Mouse (Mus musculus): ENCODE data around the gene Pdhx.

Gene Pdhx

GRCm38 (mm10) chr2:102989446-102989845 is 83.9 kb downstream of the Pdhx start:
- DNase-seq (ENCODE audit: low spot score): no peak

DNA sequence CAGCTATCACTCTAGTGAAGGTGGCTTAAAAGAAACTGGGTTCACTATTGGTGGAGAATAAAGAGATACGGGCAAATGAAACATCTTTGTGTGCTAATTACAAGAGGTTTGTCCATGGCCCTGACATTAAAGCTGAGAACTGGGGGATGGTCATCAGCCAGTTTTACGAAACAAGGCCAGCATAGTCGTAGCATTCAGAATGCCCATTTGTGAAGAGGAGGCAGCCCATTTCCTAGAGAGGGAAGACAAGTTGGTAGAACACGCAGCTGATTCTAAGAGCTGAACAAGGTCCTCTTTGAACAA is 85.7 kb downstream of the Pdhx start:
- no peak for DNase-seq (ENCODE audit: low spot score)

- no peak for DNase-seq (ENCODE audit: low spot score)
These were observed 86.2 kb downstream of the Pdhx start for GRCm38 (mm10) chr2:102986964-102987707.

DNA sequence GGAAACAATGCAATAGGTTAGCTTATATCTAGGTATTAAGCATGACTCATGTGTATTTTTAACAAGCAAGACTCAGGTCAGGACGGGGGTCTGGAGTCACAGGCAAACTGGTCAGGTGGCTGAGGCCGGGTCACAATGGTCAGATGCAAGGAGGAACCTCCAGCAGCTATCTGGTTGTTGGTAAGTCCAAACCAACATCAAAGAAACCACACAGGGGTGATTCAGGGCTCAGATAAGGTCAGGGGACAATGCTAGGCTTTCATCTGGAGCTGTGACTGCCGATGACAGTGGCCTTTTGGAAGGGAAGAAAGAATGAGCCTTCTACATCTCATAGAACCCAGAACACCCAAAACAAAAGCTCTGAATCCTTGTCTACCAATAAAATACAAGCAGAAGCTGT is 86.9 kb downstream of the Pdhx start:
- DNase-seq (ENCODE audit: low spot score): no peak

DNA sequence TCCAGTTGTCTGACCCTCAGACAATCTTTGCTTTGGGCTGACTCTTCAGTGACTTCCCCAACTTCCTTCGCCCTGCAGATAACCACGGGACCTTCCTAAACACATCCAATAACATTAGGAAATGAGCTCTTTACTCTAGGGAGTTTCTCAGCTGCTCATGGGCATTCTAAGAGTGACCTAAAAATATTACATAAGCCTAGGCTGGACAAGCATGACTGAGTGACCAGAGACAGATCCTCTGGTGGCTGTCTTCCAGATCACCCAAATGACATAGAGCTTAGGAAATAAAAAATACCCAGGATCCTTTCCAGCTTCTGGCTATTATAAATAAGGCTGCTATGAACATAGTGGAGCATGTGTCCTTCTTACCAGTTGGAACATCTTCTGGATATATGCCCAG is 90.5 kb downstream of the Pdhx start:
- no peak for DNase-seq (ENCODE audit: low spot score)

- no peak for DNase-seq (ENCODE audit: low spot score)
These were observed 91.6 kb downstream of the Pdhx start for GRCm38 (mm10) chr2:102981446-102982314.

GRCm38 (mm10) chr2:102980870-102981269 is 92.4 kb downstream of the Pdhx start:
- DNase-seq (ENCODE audit: low spot score): no peak

DNA sequence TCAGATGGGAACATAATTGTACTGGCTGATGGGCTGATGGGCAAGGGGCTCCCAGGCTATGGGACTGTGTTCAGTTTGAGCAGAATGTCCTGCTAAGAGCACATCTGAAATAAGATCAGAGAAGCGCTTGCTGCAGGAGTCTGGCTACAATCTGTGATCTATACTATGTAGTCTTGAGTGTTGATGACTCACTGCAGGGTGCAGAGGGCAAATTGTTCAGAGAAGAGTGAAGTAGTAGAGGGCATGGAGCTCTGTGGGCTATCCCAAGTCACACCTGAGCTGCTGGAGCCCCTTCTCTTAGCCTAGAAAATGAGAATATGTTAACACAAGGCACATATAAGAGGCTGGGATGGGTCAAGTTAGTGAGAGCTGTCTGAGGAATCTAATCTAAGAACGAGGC is 93.8 kb downstream of the Pdhx start:
- DNase-seq (ENCODE audit: low spot score): no peak

- DNase-seq (ENCODE audit: low spot score): no peak
These were observed 94.2 kb downstream of the Pdhx start for GRCm38 (mm10) chr2:102979112-102979511.

DNA sequence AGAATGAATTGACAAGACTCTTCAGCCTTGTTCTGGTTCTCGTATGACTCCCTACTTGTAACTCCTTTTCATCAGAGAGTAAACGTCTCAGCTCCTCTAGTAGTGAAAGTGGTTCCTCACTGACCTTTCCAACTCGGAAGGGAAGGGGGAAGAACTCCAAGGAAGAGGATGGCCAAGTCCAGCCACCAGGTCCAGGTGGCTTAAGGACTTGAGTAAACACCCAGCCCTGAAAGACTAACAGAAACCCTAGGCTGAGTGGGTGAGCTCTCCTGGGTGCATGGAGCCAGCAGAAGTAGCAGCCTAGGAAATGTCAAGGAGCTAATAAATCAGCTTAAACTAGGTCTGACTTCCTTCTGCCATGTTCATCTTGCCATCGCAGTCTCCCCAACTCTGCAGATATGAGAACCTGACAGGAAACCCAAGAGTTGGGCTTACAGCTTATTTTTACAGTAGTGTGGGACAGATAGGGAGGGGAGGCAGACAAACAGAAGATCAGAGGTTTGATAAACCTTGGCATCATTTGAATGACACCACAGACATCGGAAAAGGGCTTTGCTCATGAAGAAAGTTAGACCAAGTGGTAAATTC is 97.9 kb downstream of the Pdhx start:
- DNase-seq (ENCODE audit: low spot score): no peak

- DNase-seq (ENCODE audit: low spot score): no peak
These were observed 100.2 kb downstream of the Pdhx start for GRCm38 (mm10) chr2:102973115-102973514.

DNA sequence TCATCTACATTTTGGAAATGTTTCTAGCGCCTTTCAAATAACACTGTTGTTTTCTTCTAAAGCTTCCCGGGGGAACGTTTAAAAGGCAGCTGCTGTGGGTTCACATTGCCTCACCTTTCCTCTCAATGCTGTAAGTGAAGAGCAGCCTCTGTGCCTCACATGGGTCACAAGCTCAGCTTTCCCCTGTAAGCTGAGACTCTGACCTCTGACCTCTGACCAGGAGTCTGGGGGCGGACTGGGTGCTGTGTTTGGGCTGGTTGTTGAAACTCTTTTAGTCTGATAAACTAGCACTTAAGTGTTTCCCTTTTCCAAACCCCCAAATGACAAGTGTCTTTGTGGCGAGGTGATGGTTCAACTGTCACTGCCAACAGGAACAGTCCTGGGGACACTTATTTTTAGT is 100.7 kb downstream of the Pdhx start:
- DNase-seq (ENCODE audit: low spot score): no peak

GRCm38 (mm10) chr2:102971951-102972350 is 101.4 kb downstream of the Pdhx start:
- DNase-seq (ENCODE audit: low spot score): no peak
